Mouse (Mus musculus) lung, embryonic 16.5 days (tissue): ENCODE measurements around the gene Tnnc1. TPM values are rescaled to one million over a fixed set of nuclear protein-coding genes. Genes with fewer than 3 reads are reported as not detected.

Experiments
- ATAC-seq: fragments of 200-750 bp; cut with Nextera tagmentation; 2 replicates; pipeline ENCODE4 v1.8.0; 2017; ENCODE audit warnings: low read depth, mild to moderate bottlenecking, moderate library complexity
- H3K27ac ChIP-seq: fragments of 300-500 bp; sonication (generic); 2 replicates; pipeline ENCODE4 v1.5.1; 2014; ENCODE audit warnings: mild to moderate bottlenecking, control low read depth, low read length
- H3K27me3 ChIP-seq: fragments of 300-500 bp; sonication (generic); 2 replicates; pipeline ENCODE4 v1.6.1; 2014; ENCODE audit warnings: low read depth, low read length, mixed read lengths; ENCODE audit not compliant: control insufficient read depth, insufficient read depth
- H3K36me3 ChIP-seq: fragments of 300-500 bp; sonication (generic); 2 replicates; pipeline ENCODE4 v1.6.1; 2014; ENCODE audit warnings: low read length; ENCODE audit not compliant: control insufficient read depth, insufficient read depth
- H3K4me1 ChIP-seq: fragments of 300-500 bp; sonication (generic); replicated peaks from 2 replicates; pipeline ENCODE4 v1.6.1; 2014; ENCODE audit warnings: low read length, mixed read lengths; ENCODE audit not compliant: control insufficient read depth, insufficient read depth
- H3K4me2 ChIP-seq: fragments of 300-500 bp; sonication (generic); 2 replicates; pipeline ENCODE4 v1.6.1; 2014; ENCODE audit warnings: low read depth, low read length, control low read depth
- H3K4me3 ChIP-seq: fragments of 300-500 bp; sonication (generic); 2 replicates; pipeline ENCODE4 v1.5.1; 2014; ENCODE audit warnings: mild to moderate bottlenecking, low read length, control low read depth
- H3K9ac ChIP-seq: fragments of 300-500 bp; sonication (generic); 2 replicates; pipeline ENCODE4 v1.6.1; 2014; ENCODE audit warnings: low read length, control low read depth
- H3K9me3 ChIP-seq: fragments of 300-500 bp; sonication (generic); 2 replicates; pipeline ENCODE4 v1.6.1; 2016; ENCODE audit warnings: low read length; ENCODE audit not compliant: control insufficient read depth
- WGBS: fragments of 180-500 bp; shearing (Covaris S2); extraction: QIAGEN DNeasy Blood & Tissue Kit; methylation state at CpG from one replicate; pipeline ENCODE4 v1.1.7; 2014; 5-methylcytosine and 5-hydroxymethylcytosine counted together
- polyA plus RNA-seq: library from polyadenylated mRNA; unstranded; fragments of >200 nt; fragmentation: Nextera tagmentation; extraction: Ambion mirVana; gene quantifications from 2 replicates; pipeline ENCODE4 v1.2.1, GENCODE M21; 2015

The Tnnc1 gene
- polyA plus RNA-seq, 1 experiment from 2014 or later, result 113 TPM

- Histone ChIP-seq H3K36me3 (no peaks in the 10 kb centered on the region), H3K27me3 (no peaks in the 10 kb centered on the region), H3K4me2 (peak overlapping the region; percentile 21; the same call in 1 of the 2 replicates), H3K27ac (0 out of 2 replicates have a peak overlapping the region, but pooled peaks have one; percentile 37), H3K4me1 (peaks cover 21% of the 10 kb centered on the region), H3K4me3 (no peak overlapping the region), H3K9ac (peak overlapping the region; percentile 44), H3K9me3 (no peaks in the 10 kb centered on the region)
- peak; percentile 66 for ATAC-seq
- 25% methylated on average over 15 of the region's 15 CpGs for WGBS
These were observed 7.3 kb downstream of the Tnnc1 start for GRCm38 (mm10) chr14:31215157-31216002.

GRCm38 (mm10) chr14:31216846-31217245 lies 8.7 kb downstream of the Tnnc1 start, which contains the start of gene Nisch:
Nisch (minus strand) TSS chr14:31216946.
- H3K27ac ChIP-seq, result peak within 1 kb of the TSS; percentile 51
- H3K27me3 ChIP-seq, result no peaks in the 10 kb centered on the region
- peaks cover 21% of the 10 kb centered on the region for H3K4me1 ChIP-seq
- WGBS, result 63% methylated on average over 2 of the region's 2 CpGs
- ATAC-seq, result no peak
- H3K9ac ChIP-seq, result peak within 1 kb of the TSS; percentile 45
- H3K4me2 ChIP-seq, result peak within 1 kb of the TSS; percentile 48
- H3K9me3 ChIP-seq, result no peaks in the 10 kb centered on the region
- H3K36me3 ChIP-seq, result no peaks in the 10 kb centered on the region
- H3K4me3 ChIP-seq, result peak within 1 kb of the TSS; percentile 36

GRCm38 (mm10) chr14:31217666-31218065 lies 9.6 kb downstream of the Tnnc1 start, which contains the start of gene Sema3g:
Sema3g (plus strand) TSS chr14:31217860.
- Histone ChIP-seq H3K27me3 (no peaks in the 10 kb centered on the region), H3K36me3 (no peaks in the 10 kb centered on the region), H3K4me2 (peak within 1 kb of the TSS; percentile 48), H3K27ac (peak within 1 kb of the TSS; percentile 51), H3K9me3 (no peaks in the 10 kb centered on the region), H3K9ac (peak within 1 kb of the TSS; percentile 45), H3K4me1 (peaks cover 14% of the 10 kb centered on the region), H3K4me3 (peak within 1 kb of the TSS; percentile 36)
- ATAC-seq, result peak; percentile 80
- 4% methylated on average over 11 of the region's 11 CpGs for WGBS

- Histone ChIP-seq H3K9me3 (no peaks in the 10 kb centered on the region), H3K36me3 (no peaks in the 10 kb centered on the region), H3K4me1 (peaks cover 28% of the 10 kb centered on the region), H3K4me2 (no peak overlapping the region), H3K27me3 (no peaks in the 10 kb centered on the region), H3K27ac (peak overlapping the region; percentile 54), H3K4me3 (no peak overlapping the region), H3K9ac (peak overlapping the region; percentile 25; the same call in 1 of the 2 replicates)
- 12% methylated on average over 4 of the region's 4 CpGs for WGBS
- ATAC-seq, result peak; percentile 94
These were observed 18.9 kb downstream of the Tnnc1 start for GRCm38 (mm10) chr14:31226978-31227377.

GRCm38 (mm10) chr14:31228234-31228633 lies 20.1 kb downstream of the Tnnc1 start:
- Histone ChIP-seq H3K36me3 (no peaks in the 10 kb centered on the region), H3K4me2 (no peak overlapping the region), H3K9me3 (no peaks in the 10 kb centered on the region), H3K27me3 (no peaks in the 10 kb centered on the region), H3K4me3 (no peak overlapping the region), H3K9ac (no peak overlapping the region), H3K4me1 (peaks cover 28% of the 10 kb centered on the region), H3K27ac (peak overlapping the region; percentile 54)
- no peak for ATAC-seq
- 44% methylated on average over 6 of the region's 6 CpGs for whole genome bisulfite sequencing

GRCm38 (mm10) chr14:31230442-31230841 lies 22.3 kb downstream of the Tnnc1 start:
- H3K9ac ChIP-seq, result peak overlapping the region; percentile 34; the same call in 1 of the 2 replicates
- no peak overlapping the region for H3K4me2 ChIP-seq
- H3K36me3 ChIP-seq, result no peaks in the 10 kb centered on the region
- no peak for ATAC-seq
- WGBS, result 60% methylated on average over 8 of the region's 8 CpGs
- H3K9me3 ChIP-seq, result no peaks in the 10 kb centered on the region
- no peaks in the 10 kb centered on the region for H3K27me3 ChIP-seq
- no peak overlapping the region for H3K4me3 ChIP-seq
- peaks cover 31% of the 10 kb centered on the region for H3K4me1 ChIP-seq
- peak overlapping the region; percentile 40 for H3K27ac ChIP-seq

GRCm38 (mm10) chr14:31232404-31233069 lies 24.4 kb downstream of the Tnnc1 start:
- no peaks in the 10 kb centered on the region for H3K9me3 ChIP-seq
- no peaks in the 10 kb centered on the region for H3K27me3 ChIP-seq
- 71% methylated on average over 13 of the region's 13 CpGs for WGBS
- no peak overlapping the region for H3K4me3 ChIP-seq
- peaks cover 14% of the 10 kb centered on the region; the same call in 1 of the 2 replicates for H3K4me1 ChIP-seq
- H3K27ac ChIP-seq, result peak overlapping the region; percentile 79
- H3K36me3 ChIP-seq, result 0 out of 2 replicates have a peak, but pooled peaks cover 2% of the 10 kb centered on the region
- H3K4me2 ChIP-seq, result no peak overlapping the region
- no peak overlapping the region for H3K9ac ChIP-seq
- ATAC-seq, result no peak

GRCm38 (mm10) chr14:31233070-31233995 lies 25.2 kb downstream of the Tnnc1 start:
- WGBS, result 66% methylated on average over 14 of the region's 14 CpGs
- Histone ChIP-seq H3K4me2 (no peak overlapping the region), H3K36me3 (0 out of 2 replicates have a peak, but pooled peaks cover 2% of the 10 kb centered on the region), H3K9ac (no peak overlapping the region), H3K9me3 (no peaks in the 10 kb centered on the region), H3K4me3 (no peak overlapping the region), H3K4me1 (peaks cover 9% of the 10 kb centered on the region; the same call in 1 of the 2 replicates), H3K27ac (peak overlapping the region; percentile 76), H3K27me3 (no peaks in the 10 kb centered on the region)
- peak; percentile 76 for ATAC-seq
